Mouse (Mus musculus) intestine, embryonic 16.5 days (tissue): Measurements from ENCODE around the gene Hsd3b7. TPM values are rescaled to one million over a fixed set of nuclear protein-coding genes. Genes with fewer than 3 reads are reported as not detected.
A peak's percentile ranks its signal among the peaks of the same experiment; 100 is the strongest.

ENCODE experiments used
- ATAC-seq: fragments of 200-750 bp; cut with Nextera tagmentation; 2 replicates; pipeline ENCODE4 v1.8.0; 2017; ENCODE audit warnings: moderate TSS enrichment, moderate library complexity
- H3K27ac ChIP-seq: fragments of 300-500 bp; sonication (generic); 2 replicates; pipeline ENCODE4 v1.5.1; 2014; ENCODE audit warnings: mild to moderate bottlenecking, low read length
- H3K27me3 ChIP-seq: fragments of 300-500 bp; sonication (generic); replicated peaks from 2 replicates; pipeline ENCODE4 v1.6.1; 2014; ENCODE audit warnings: low read length, control low read depth, mixed read lengths; ENCODE audit not compliant: control insufficient read depth, insufficient read depth
- H3K36me3 ChIP-seq: fragments of 300-500 bp; sonication (generic); 2 replicates; pipeline ENCODE4 v1.6.1; 2014; ENCODE audit warnings: low read length, control low read depth; ENCODE audit not compliant: control insufficient read depth, insufficient read depth
- H3K4me1 ChIP-seq: fragments of 300-500 bp; sonication (generic); 2 replicates; pipeline ENCODE4 v1.6.1; 2014; ENCODE audit warnings: low read length, control low read depth, mixed read lengths; ENCODE audit not compliant: control insufficient read depth, insufficient read depth
- H3K4me2 ChIP-seq: fragments of 300-500 bp; sonication (generic); 2 replicates; pipeline ENCODE4 v1.6.1; 2014; ENCODE audit warnings: low read depth, low read length, control low read depth
- H3K4me3 ChIP-seq: fragments of 300-500 bp; sonication (generic); 2 replicates; pipeline ENCODE4 v1.5.1; 2014; ENCODE audit warnings: mild to moderate bottlenecking, low read length
- H3K9ac ChIP-seq: fragments of 300-500 bp; sonication (generic); 2 replicates; pipeline ENCODE4 v1.6.1; 2014; ENCODE audit warnings: low read depth, low read length
- H3K9me3 ChIP-seq: fragments of 300-500 bp; sonication (generic); 2 replicates; pipeline ENCODE4 v1.6.1; 2016; ENCODE audit warnings: low read length, control low read depth; ENCODE audit not compliant: control insufficient read depth
- WGBS: fragments of 180-500 bp; shearing (Covaris S2); extraction: QIAGEN DNeasy Blood & Tissue Kit; methylation state at CpG from one replicate; pipeline ENCODE4 v1.1.7; 2014; 5-methylcytosine and 5-hydroxymethylcytosine counted together
- polyA plus RNA-seq: library from polyadenylated mRNA; unstranded; fragments of >200 nt; fragmentation: Nextera tagmentation; extraction: Ambion mirVana; gene quantifications from 2 replicates; pipeline ENCODE4 v1.2.1, GENCODE M21; 2015

Hsd3b7 gene
- polyA plus RNA-seq, 1 experiment from 2014 or later, result 37.6 TPM

DNA sequence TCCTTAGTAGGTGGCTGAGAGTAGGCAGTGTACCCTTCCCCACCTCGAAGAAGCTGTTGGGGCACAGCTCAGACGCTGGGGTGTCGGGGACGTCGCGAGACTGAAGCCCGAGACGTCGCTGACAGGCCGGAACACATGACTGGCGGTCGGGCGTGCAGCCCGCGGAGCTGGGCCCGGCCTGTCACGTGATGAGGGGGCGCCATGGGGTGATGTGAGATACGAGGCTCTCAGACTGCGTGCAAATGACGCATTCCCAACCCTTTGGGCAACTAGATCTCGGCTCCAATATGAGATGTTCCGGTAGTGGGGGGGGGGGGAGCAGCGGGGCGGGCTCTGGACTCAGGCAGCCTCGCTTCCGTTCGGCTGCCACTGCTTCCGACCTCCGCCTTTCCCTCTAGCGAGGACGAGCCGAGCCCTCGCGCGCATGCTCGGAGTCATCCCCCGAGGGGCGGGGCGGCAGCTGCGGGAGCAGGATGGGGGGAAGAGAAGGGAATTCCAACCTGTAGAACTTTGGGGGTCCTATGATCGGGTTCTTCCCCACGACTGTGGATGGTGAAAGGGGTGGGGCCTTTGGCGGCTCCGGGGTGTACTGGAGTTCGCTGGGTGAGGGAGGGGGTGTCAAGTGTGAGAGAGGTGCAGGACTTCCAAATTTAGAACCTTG is 41.1 kb downstream of the Hsd3b7 start:
- peak overlapping the region; percentile 75 for H3K4me3 ChIP-seq
- H3K27me3 ChIP-seq, result no peaks in the 10 kb centered on the region
- ATAC-seq, result peak; percentile 91

DNA sequence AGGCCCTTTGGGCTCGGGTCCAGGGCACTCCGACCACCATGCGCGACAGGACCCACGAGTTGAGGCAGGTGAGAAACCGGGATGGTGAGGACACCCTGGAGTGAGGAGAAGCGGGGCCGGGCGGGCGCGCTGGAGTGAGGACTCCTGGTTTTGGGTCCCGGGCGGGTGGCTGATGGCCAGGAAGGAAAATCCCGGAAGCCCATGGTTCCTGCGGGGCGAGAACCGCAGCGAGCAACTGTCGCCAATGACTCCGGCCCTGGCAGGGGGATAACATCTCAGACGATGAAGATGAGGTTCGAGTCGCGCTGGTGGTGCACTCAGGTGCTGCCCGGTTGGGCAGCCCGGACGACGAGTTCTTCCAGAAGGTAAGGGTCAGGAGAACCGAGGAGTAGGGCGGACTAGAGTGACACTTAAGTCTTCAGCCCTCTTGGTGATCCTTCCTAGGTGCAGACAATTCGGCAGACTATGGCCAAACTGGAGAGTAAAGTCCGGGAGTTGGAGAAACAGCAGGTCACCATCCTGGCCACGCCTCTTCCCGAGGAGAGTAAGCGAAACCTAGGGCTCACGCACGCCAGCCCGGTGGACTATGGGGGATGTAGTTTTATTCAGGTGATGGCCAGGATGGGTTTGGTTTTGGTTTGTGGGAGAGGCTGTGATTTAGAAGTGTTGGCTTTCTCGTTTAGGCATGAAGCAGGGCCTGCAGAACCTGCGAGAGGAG is 41.8 kb downstream of the Hsd3b7 start:
- Histone ChIP-seq H3K27ac (peak overlapping the region; percentile 94), H3K4me1 (peaks cover 10% of the 10 kb centered on the region), H3K27me3 (no peaks in the 10 kb centered on the region), H3K9ac (peak overlapping the region; percentile 88), H3K9me3 (no peaks in the 10 kb centered on the region), H3K36me3 (peaks cover 9% of the 10 kb centered on the region; the same call in 1 of the 2 replicates), H3K4me2 (peak overlapping the region; percentile 79), H3K4me3 (peak overlapping the region; percentile 75)
- WGBS, result under 1% methylated on average over 35 of the region's 40 CpGs
- peak; percentile 79 for ATAC-seq

More for the DNA sequence above, 41.1 kb downstream of the Hsd3b7 start:
- Histone ChIP-seq H3K9ac (peak overlapping the region; percentile 88), H3K36me3 (peaks cover 2% of the 10 kb centered on the region; the same call in 1 of the 2 replicates), H3K9me3 (no peaks in the 10 kb centered on the region), H3K27ac (peak overlapping the region; percentile 94), H3K4me1 (peaks cover 10% of the 10 kb centered on the region), H3K4me2 (peak overlapping the region; percentile 79)
- under 1% methylated on average over 44 of the region's 46 CpGs for WGBS

- H3K9me3 ChIP-seq, result no peaks in the 10 kb centered on the region
- H3K4me2 ChIP-seq, result no peak overlapping the region
- H3K27ac ChIP-seq, result no peak overlapping the region
- WGBS, result 67% methylated on average over 6 of the region's 6 CpGs
- H3K36me3 ChIP-seq, result 0 out of 2 replicates have a peak, but pooled peaks cover 12% of the 10 kb centered on the region
- no peak for ATAC-seq
- H3K4me3 ChIP-seq, result no peak overlapping the region
- H3K9ac ChIP-seq, result no peak overlapping the region
- H3K27me3 ChIP-seq, result no peaks in the 10 kb centered on the region
- H3K4me1 ChIP-seq, result no peaks in the 10 kb centered on the region
These were observed 49.8 kb downstream of the Hsd3b7 start for GRCm38 (mm10) chr7:127849973-127850875.

DNA sequence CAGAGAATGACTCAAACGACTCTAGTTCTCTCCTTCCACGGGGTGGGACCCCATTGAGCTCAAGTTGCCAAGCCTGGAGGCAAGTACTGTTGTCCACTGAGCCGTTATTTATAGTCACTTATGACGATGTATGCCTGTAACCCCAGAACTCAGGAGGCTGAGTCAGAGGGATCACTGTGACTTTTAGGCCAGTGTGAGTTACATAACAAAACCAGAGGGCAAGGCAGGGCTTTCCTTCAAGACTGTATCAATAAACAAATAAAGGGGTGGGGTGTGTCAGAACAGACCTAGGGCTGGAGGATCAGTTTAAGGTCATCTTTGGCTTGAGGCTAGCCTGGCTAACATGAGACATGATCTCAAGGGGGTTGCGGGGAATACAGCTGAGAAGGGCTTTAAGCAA is 50.5 kb downstream of the Hsd3b7 start:
- Histone ChIP-seq H3K27ac (no peak overlapping the region), H3K4me2 (no peak overlapping the region), H3K4me1 (no peaks in the 10 kb centered on the region), H3K9ac (no peak overlapping the region), H3K27me3 (no peaks in the 10 kb centered on the region), H3K4me3 (no peak overlapping the region), H3K9me3 (no peaks in the 10 kb centered on the region), H3K36me3 (0 out of 2 replicates have a peak, but pooled peaks cover 12% of the 10 kb centered on the region)
- ATAC-seq, result no peak
- WGBS, result 63% methylated on average over 5 of the region's 5 CpGs

Other genes with a start within 250 kb of the Hsd3b7 start
- gene Tmem265, start 239.2 kb upstream of the Hsd3b7 start, polyA plus RNA-seq, result 5.1 and 7.7 TPM in 2 replicates
- gene Phkg2, start 227.3 kb upstream of the Hsd3b7 start, polyA plus RNA-seq, result 35.7 and 37.7 TPM in 2 replicates
- gene Ccdc189, start 212.0 kb upstream of the Hsd3b7 start, polyA plus RNA-seq, result 4.8 and 5.2 TPM in 2 replicates
- 34.3 and 35.2 TPM in 2 replicates for gene Rnf40, start 211.8 kb upstream of the Hsd3b7 start, polyA plus RNA-seq
- 7.9 and 8.5 TPM in 2 replicates for gene Zfp629, start 184.8 kb upstream of the Hsd3b7 start, polyA plus RNA-seq
- gene Bcl7c, start 91.7 kb upstream of the Hsd3b7 start, polyA plus RNA-seq, result 24.9 and 34.5 TPM in 2 replicates
- 5.2 and 6.5 TPM in 2 replicates for gene Ctf1, start 87.9 kb upstream of the Hsd3b7 start, polyA plus RNA-seq
- 0.07 and 0.12 TPM in 2 replicates for gene Ctf2, start 68.4 kb upstream of the Hsd3b7 start, polyA plus RNA-seq
- 1.9 and 2.4 TPM in 2 replicates for gene Fbxl19, start 56.1 kb upstream of the Hsd3b7 start, polyA plus RNA-seq
- gene Orai3, start 30.8 kb upstream of the Hsd3b7 start, polyA plus RNA-seq, result 24.6 and 24.9 TPM in 2 replicates
- 6.2 and 11.4 TPM in 2 replicates for gene Setd1a, start 23.9 kb upstream of the Hsd3b7 start, polyA plus RNA-seq
- not detected in 2 replicates for gene Gm49388, start 15.0 kb upstream of the Hsd3b7 start, polyA plus RNA-seq
- gene Stx4a, start 23.7 kb downstream of the Hsd3b7 start, polyA plus RNA-seq, result 44.7 and 47.5 TPM in 2 replicates
- 1.7 and 2.0 TPM in 2 replicates for gene Stx1b, start 23.9 kb downstream of the Hsd3b7 start, polyA plus RNA-seq
- gene Zfp646, start 75.6 kb downstream of the Hsd3b7 start, polyA plus RNA-seq, result 7.2 and 8.9 TPM in 2 replicates
- gene Zfp668, start 76.2 kb downstream of the Hsd3b7 start, polyA plus RNA-seq, result 11.6 and 14.6 TPM in 2 replicates
- 2.6 and 4.0 TPM in 2 replicates for gene Prss53, start 90.4 kb downstream of the Hsd3b7 start, polyA plus RNA-seq
- not detected in 2 replicates for gene Gm21974, start 94.8 kb downstream of the Hsd3b7 start, polyA plus RNA-seq
- gene Vkorc1, start 95.0 kb downstream of the Hsd3b7 start, polyA plus RNA-seq, result 260 and 261 TPM in 2 replicates
- gene Bckdk, start 103.5 kb downstream of the Hsd3b7 start, polyA plus RNA-seq, result 184 and 198 TPM in 2 replicates
- 27.3 and 29.2 TPM in 2 replicates for gene Kat8, start 111.9 kb downstream of the Hsd3b7 start, polyA plus RNA-seq
- 82.2 and 90.8 TPM in 2 replicates for gene Prss8, start 129.5 kb downstream of the Hsd3b7 start, polyA plus RNA-seq
- gene Prss36, start 146.1 kb downstream of the Hsd3b7 start, polyA plus RNA-seq, result 9.6 and 10.3 TPM in 2 replicates
- gene Fus, start 166.9 kb downstream of the Hsd3b7 start, polyA plus RNA-seq, result 204 and 215 TPM in 2 replicates
- 623 and 626 TPM in 2 replicates for gene Pycard, start 193.3 kb downstream of the Hsd3b7 start, polyA plus RNA-seq
- 0.38 and 0.60 TPM in 2 replicates for gene Trim72, start 203.3 kb downstream of the Hsd3b7 start, polyA plus RNA-seq